Mouse (Mus musculus): Measurements from ENCODE around the gene Ankrd27.
"Not testable (repeated sequence)": the region's sequence is repeated elsewhere in the genome, so short reads cannot be mapped to it uniquely, and the experiment has no call there.

The Ankrd27 gene

DNA sequence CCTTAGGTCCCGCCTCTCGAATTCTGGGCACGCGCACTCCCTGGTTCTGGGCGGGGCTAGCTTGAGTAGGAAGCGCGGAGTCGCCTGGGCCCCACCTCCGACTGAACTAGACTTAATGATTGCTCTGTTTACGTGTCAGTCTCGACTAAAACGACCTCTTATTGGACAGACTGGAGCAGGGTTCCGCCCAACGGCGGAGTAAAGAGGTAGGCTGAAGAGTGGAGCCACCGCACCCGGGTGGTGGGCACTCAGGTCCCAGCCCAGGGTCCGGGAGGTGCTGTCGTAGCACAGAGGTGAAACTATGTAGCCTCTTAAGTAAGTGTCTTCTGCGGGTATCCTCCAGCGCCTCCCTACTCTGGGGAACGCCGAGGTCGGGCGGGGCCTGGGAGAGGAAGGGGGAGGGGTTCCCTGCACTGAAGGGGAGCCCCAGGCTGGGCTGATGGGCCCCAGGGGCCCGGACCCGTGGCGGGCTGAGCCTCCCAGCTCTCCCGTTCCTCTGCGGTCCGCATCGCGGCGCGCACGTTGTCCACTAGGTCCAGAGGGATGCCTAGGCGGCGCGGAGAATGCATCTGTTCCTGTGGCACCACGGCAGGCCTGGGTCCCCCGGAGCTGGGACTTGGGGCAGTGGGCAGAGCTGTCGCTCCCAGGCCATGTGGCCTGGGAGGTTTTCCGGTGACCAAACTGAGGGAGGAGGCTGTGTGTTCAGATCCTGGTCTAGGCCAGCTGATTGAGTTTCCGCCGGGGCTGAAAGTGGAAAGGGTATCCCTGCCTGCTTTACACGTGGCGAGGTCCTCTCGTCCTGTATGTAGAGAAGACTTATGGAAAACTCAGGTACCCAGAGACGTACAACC, at the start of gene Ankrd27:
Gene Ankrd27, plus strand, starts transcription at position 190 of the 851 bp plus-strand sequence.
- peak; percentile 98 for DNase-seq (ENCODE audit: inconsistent ontology term)

DNA sequence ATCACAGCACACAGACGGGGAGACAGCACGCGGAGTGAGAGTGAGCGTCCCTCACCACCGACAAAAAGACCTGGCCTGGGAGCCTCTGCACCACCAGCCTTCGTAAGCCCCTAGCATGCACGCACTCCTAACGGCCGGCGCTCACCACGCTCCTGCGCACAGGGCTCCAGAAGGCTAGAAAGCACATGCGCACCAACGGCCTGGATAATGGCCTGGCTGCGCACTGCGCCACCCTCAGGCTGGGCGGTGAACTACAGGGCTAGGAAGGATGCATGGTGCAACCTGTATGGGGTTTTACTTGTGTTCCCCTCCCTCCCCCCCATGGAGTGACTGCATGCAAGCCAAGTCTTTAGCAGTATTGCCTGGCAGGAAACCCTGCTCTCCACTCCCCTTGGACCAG, 48.5 kb upstream of the Ankrd27 start, which contains the start of gene Tdrd12:
Gene Tdrd12, minus strand, starts transcription at position 184 of the 400 bp plus-strand sequence.
- no peak for DNase-seq (ENCODE audit: inconsistent ontology term)

DNA sequence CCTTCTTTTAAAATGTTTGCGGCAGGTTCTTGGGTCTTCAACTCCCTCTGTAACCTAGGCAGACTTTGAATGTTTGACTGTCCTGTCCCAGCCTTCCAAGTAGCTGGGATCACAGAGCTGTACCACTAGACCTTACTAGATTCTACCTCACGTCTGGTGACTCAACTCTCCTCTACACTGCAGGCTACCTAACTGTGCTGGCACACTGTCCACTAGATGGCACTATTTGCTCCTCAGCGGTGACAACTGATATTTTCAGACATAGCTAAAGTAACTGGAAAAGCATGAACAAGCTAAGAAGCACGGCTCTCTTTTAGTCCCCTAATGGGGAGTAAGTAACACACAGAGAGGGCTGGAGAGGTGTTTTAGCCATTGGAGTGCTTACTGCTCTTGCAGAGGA, 40.2 kb upstream of the Ankrd27 start:
- DNase-seq (ENCODE audit: inconsistent ontology term), result peak; percentile 31

DNA sequence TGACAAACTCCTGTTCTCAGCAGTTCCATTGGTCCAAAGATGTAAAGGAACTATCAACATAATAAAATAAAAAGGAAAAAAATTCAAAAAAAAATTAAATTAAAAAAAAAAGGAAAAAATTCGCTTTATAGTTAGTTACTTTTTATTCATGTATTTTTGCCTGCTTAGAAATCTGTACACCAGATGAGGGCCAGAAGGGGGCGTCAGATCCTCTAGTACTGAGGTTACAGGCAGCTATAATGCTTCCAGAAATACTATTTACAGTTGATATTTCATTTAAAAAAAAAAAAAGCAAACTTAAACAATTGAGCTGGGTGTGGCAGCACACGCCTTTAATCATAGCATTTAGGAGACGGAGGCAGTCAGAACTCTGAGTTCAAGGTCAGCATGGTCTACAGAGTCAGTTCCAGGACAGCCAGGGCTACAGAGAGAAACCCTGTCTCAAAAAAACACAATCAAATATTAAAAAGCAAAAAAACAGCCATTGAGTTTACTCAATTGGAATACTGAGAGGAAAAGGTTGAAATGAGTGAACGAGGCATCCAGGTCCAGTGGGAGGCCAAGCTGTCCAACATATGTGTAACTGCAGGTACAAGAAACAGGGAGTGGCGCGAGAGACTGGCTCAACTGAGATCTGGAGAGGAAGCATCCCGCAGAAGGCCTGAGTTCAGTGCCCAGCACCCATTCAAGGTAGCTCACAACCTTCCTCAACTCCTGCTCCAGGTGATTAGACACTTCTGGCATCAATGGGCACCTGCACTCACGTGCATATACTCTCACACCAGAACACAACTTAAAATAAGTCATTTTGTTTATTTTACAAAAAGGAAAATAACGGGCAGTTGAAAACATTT, 32.1 kb upstream of the Ankrd27 start:
- DNase-seq (ENCODE audit: inconsistent ontology term), result peak; percentile 14

DNA sequence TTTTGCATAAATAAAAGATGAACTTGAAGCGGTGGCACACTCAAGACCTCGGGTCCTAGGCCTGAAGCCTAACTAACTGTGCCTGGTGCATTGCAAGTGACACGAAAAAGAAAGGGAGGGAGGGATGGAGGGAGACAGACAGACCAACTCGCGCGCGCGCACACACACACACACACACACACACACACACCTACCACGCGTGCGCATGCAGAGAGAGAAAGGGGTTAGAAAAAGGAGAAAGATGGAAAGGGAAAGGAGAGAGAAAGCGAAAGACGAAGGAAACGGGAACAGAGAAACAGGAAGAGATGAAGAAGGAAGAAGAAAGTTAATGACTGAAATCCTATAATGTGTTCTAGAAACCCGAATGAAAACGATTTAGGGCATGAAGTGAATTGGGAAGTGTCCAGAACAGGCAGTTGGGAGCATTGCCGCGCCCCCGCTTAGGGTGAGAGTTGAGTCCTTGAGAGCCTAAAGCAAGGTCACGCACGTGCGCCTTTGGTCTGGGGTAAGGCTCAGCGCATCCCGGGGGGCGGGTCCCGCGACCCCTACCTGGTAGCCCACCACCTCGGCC, 31.4 kb upstream of the Ankrd27 start:
- DNase-seq (ENCODE audit: inconsistent ontology term), result peak; percentile 56

DNA sequence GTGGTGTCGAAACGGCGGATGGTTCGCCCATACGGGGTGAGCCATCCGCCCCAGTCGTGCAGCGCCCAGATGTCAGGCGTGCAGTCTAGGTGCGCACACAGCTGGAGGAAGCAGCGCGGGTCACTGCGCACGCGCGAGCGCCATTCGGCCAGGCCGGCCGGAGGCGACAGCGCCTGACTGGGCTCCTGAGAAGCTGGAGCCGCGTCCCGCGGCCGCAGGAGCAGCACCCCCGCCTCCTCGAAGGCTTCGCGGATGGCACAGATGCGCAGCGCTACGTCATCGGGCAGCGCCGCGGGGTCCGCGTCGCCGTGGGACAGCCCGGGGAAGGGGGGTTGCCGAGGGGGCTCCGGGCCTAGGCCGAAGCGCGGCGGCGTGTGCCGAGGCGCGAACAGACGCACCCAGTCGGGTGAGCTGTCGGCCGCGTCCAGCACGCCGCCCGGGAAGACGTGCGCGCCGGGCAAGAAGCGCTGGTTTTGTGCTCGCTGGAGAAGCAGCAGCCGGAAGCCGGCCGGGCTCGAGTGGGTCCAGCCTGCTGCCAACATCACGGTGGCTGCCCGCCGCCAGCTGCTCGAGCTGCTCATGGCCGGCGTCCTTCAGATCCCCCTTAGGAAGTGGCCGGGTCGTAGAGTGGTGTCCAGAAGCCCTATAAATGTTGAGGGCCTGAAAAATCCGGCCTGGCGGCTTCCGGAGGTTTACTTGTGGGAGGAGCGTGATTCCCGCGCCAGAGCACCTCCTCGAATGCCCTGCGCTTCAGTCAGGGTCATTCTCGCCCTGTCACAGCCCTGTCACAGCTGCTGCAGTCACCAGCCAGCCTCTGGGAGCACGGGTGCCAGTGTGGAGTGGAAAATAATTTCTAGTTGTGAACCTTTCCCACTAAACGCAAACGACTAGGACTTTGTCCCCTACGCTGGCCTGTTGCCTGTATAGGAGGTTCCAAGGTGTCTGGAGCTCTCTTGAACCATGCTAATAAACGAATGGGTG, 30.5 kb upstream of the Ankrd27 start:
- peak; percentile 94 for DNase-seq (ENCODE audit: inconsistent ontology term)

DNA sequence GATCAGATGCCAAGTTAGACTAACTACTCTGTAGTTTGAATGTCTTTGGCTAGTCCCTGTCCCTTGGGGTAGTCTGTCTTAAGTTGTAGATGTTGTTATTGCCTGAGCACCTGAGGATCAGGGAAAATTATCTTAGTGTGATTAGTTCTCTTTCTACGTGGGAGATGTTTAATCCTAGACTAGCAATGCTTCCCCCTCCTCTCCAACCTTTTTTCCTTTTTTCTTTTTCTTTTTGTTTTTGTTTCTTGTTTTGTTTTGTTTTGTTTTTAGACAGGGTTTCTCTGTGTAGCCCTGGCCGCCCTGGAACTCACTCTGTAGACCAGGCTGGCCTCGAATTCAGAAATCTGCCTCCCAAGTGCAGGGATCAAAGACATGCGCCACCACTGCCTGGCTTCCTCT, 29.8 kb upstream of the Ankrd27 start, which contains the start of gene Nudt19:
Gene Nudt19, minus strand, starts transcription at position 100 of the 399 bp plus-strand sequence.
- no peak for DNase-seq (ENCODE audit: inconsistent ontology term)

DNA sequence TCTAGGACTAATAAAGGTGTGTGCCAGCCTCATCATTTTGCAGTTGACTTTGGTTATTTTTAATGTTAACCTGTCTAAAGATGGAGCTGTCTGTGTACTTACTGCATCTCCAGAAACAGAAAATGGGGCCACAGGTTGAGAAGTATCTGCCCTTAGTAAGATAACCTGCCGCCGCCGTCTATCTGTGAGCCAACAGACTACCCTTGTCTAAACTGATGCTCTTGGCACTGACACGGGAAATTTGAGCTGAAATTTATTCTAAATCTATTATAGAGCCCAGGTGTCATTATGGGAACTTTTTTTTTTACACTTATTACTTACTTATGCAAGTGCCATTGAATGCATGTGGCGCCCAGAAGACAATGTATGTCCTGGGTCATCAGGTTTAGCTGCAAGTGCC, 29.1 kb upstream of the Ankrd27 start:
- no peak for DNase-seq (ENCODE audit: inconsistent ontology term)

DNA sequence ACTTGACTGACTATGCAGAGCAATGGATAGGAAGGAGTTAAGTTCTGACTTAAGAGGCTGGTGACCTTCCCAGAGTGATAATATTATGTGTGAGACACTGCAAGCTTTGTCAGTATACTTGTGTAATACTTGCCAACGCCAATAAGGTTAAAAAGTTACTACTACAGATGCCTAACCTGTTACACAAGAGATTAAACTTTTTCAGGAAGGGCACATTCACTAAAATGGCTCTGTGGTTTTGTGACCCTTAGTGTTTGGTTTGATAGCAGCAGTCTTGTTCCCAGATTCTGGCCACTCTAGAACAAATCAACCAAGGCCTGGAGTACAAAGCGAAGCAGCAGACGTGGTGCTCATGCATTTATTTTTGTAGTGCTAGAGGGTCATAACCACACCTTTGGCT, 28.5 kb upstream of the Ankrd27 start:
- no peak for DNase-seq (ENCODE audit: inconsistent ontology term)

DNA sequence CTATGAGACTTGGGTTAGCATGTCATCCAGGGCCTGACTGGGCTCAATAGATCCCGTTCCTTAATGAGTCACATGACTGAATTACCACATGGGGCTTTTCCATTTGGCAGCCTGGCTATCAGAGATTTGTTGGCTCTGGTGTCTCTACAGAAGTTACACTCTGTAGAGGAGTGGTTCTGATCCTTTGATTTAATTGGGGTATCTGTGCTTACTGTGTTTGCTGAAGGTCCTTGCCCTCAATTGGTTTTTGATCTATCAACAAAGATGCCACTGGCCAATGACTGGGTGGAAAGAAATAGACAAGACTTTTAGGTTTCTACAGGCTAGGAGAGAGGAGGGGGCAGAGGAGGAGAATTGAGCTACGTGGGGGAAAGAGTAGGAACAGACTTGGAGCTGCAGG, 27.4 kb upstream of the Ankrd27 start:
- no peak for DNase-seq (ENCODE audit: inconsistent ontology term)

DNA sequence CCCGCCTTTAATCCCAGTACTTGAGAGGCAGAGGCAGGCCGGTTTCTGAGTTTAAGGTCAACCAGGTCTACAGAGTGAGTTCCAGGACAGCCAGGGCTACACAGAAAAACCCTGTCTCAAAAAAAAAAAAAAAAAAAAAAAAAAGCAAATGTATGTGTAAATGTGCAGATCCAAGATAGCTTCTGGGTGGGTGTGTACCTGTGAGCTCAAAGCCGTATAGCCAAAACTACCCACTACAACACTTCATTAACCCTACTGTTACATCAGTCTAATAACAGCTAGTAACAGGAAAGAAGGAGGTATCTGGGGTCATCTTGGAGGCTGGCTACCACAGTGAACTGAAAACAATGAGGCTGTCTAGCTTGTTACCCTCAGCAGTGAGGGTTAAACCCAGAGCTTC, 26.2 kb upstream of the Ankrd27 start:
- DNase-seq (ENCODE audit: inconsistent ontology term), result no peak

DNA sequence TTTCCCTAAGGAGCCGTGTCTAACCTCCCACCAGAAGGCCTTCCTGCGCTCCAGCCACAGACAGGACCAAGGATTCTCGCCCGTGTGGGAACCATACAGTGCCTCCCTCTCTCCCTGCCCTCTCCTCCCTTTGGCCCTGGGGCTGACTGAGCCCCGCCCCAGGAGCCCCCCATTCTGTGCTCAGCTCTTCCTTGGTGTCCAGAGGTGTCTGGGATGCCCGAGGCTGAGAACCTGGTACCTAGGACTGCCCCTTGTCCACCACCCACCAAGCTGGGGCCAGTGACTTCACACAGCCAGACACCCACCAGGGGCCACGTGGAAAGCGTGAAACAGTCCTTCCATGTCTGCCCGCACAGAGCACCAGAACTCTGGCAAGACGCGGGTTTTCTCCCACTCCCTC, 23.0 kb upstream of the Ankrd27 start:
- DNase-seq (ENCODE audit: inconsistent ontology term), result no peak

DNA sequence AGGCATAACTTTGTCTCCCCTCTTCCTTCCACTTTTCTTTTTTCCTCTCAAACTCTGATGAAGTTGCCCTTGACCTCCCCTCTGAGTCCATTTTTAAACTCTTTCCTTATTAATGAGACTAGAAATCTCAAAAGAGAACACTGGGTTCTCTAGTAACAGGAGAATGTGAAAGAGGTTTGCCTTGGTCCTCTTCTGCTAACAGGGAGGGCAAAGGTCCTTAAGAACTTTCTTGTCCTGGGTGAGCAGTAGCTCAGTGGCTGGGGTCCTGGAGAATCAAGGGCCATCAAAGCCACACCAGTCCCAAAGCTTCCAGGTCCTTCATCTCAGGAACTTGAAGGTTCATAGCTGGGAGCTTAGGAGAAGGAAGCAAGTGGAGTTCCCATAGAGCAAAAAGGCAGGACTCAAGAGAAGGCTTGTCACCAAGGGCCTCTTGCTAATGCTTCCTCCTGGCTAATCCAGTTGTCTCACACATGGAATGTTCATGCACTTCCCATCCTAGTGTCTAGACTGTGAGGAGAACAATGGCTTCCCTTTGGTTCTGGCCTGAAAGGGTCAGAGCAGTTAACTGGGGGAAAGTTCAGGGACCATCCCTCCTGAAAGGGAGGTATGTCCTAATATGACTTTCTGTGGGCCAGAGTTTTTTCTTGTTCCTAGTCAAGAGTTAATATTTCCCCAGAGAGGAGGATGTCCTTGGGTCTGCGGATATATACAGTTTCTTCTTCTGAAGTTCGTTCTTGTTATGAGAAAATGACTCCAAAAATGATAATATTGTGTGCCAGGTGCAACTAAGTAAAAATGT, 21.8 kb upstream of the Ankrd27 start:
- no peak for DNase-seq (ENCODE audit: inconsistent ontology term)

DNA sequence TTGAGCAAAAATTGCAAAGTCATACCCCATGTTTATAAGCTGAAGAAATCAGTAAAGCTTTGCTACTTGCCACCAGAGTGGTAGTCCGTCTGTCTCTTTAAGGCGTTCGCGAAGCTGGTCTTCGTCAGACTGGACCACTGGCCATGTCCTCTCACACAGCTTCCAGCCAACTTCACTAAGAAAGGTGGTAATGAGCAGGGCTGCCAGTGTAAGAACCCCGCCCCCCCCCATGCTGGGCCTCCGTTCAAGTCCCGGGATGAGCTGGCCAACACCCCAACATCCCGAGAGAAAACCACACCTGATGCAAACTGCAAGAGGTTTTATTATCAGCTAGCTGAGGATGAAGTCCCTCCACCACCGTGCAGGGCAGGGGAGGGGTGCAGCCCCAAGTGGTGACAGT, 21.2 kb upstream of the Ankrd27 start:
- not testable (repeated sequence) for DNase-seq (ENCODE audit: inconsistent ontology term)

DNA sequence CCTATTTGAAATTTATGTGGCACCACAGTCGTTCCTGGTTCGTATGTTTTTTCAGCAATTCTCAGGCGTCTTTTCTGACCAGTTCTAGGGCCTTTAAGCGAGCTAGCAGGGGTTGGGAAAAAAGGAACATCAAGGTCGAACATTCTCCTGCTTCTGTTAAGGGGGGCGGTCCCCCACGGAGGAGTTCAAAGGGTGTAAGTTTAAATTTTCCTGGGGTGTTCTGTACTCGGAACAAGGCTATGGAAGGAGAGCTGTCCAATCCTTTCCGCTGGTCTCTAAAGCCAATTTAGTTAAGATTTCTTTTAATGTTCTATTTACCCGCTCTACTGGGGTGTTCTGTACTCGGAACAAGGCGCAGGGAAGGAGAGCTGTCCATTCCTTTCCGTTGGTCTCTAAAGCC, 20.1 kb upstream of the Ankrd27 start:
- not testable (repeated sequence) for DNase-seq (ENCODE audit: inconsistent ontology term)

DNA sequence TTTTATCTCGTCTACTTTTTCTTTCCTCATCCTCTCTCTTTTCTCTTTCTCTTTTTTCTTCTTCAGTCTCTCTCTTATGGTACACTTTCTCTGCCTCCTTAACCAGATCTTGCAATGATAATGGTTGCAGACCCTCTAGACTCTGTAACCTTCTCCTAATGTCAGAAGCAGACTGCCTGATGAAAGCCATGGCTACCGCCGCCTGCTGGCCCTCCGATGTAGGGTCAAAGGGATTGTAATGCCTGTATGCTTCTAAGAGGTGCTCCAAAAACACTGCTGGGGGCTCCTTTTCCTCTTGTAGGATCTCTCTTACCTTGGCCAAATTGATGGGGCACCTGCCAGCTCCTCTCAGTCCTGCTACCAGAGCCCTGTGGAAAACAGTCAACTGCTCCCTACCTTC, 16.3 kb upstream of the Ankrd27 start:
- not testable (repeated sequence) for DNase-seq (ENCODE audit: inconsistent ontology term)

DNA sequence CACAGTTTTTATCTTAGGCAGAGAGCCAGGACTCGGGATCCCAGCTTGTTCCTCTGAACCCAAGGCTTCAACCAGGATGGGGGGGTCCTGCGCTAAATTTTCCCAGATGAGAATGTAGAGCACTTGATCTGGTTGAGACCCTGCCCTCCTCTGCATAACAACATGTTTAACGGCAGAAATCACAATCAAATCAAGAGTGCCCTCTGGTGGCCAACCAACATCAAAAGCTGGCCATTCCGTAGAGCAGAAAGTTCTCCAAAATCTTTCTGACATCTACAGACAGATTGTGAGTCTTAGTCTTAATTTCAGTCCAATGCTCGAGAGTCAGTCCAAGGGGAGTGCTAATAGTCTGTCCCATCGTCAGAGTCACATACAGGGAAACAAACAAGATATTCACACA, 15.2 kb upstream of the Ankrd27 start:
- not testable (repeated sequence) for DNase-seq (ENCODE audit: inconsistent ontology term)

DNA sequence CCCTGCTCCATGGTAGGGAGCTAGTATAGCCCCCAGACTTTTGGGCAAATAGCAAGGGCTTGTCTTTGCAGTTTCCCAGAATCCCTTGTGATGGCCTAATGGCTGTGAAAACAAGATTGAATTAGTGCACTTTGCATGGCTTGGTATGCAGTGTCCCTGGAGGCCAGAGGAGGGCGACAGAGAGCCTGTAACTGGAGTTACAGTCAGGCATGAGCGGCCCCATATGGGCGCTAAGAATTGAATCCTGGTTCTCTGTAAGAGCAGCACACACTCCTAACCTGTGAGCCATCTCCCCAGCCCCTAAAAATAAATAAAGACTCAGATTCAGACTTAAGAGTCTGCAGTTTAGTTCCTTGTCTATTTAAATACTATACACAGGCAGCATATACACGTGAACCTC, 6.2 kb upstream of the Ankrd27 start:
- no peak for DNase-seq (ENCODE audit: inconsistent ontology term)

DNA sequence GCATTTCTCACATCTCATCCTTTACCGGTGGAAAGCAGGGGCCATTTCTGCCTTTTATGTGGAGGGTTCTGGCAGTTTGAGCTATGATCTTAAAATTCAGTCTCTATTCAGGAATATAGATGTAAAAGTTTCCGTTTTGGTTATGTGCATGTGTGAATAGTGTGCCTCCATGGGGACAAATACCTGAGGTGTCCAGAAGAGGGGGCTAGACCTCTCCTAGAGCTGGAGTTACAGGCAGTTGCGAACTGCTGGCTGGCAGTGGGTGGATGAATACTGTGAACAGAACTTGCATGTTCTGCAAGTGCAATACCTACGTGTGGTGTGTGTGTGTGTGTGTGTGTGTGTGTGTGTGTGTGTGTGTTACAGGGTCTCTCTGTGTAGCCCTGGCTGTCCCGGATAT, 3.3 kb upstream of the Ankrd27 start:
- no peak for DNase-seq (ENCODE audit: inconsistent ontology term)

DNA sequence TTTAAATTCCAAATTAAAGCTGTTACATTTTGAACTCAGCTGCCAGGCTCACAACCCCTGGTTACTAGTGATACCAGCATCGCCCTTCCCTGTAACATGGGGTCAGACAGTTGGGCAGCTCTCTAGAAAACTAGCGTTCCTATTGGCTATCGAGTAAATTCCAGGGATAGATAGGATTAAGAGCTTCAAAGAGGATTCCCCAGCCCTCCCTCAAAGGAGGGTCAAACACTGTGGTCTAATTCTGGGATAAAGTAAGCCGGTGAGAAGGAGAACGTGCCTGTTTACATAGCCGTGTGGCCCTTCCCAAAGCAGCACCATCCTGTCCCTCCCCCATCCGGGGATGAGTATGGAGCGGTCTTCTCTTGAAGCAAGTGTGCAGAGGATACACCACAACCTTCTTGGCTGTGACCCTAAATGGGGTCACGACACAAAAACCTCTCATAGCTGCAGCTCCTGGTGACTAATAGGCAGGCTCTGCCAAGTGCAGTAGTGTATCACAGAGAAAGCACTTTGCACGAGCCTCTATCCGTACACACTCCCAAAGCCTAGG, 2.5 kb upstream of the Ankrd27 start:
- peak; percentile 30 for DNase-seq (ENCODE audit: inconsistent ontology term)

All from Muller cell, postnatal 12 days (primary cell).